Mouse (Mus musculus): ENCODE measurements around the gene Atp1b1. TPM values are rescaled to one million over a fixed set of nuclear protein-coding genes. Genes with fewer than 3 reads are reported as not detected.

Gene Atp1b1
- polyA plus RNA-seq, 1 experiment from 2014 or later: 102 TPM

DNA sequence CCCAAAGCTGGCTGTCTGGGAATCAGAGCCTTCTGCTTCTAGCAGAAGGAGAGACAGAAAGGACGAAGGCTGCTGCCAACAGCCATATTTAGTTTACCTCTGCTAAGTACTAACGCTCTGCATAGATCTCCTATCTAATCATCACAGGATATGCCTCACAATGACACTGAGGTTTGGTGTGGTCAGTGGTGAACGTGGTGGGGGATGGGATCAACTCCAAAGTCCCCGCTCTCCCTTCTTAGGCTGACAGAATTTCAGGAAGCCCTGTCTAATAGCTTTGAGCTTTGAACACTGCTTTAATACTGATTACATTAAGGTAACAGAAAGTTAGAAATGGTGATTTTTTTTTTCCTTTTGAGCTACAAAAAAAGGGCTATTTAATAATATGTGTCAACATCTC, 7.9 kb downstream of the Atp1b1 start:
- H3K9ac ChIP-seq (replicated peaks): no peak overlapping the region
- H3K4me2 ChIP-seq (replicated peaks): no peak overlapping the region
- no peak for ATAC-seq (replicated peaks)
- H3K4me1 ChIP-seq: peaks cover 15% of the 10 kb centered on the region
- H3K36me3 ChIP-seq: peaks cover 24% of the 10 kb centered on the region
- no peaks in the 10 kb centered on the region for H3K9me3 ChIP-seq
- no peaks in the 10 kb centered on the region for H3K27me3 ChIP-seq
- no peak overlapping the region for H3K27ac ChIP-seq (replicated peaks)
- H3K4me3 ChIP-seq: no peak overlapping the region
- 85% methylated on average over 4 of the region's 4 CpGs for WGBS

DNA sequence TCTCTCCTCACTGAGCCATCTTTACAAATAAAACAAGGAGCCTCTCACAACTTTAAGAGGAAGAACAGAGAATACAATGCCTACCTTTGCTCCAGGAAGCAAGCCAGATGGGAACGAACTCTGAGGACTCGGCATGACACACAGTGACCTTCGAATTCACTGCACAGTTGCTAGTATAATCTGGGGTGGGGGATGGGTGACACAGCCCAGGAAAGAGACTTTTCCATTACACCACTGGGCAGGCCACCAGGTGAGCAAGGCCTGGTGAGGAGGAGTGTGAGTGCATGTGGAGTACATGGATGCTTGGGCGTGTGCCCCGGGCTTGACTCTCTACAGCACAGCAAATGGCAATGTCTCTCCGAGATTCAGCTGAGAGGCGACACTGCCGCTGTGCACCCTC, 8.5 kb downstream of the Atp1b1 start:
- H3K9me3 ChIP-seq: no peaks in the 10 kb centered on the region
- no peaks in the 10 kb centered on the region for H3K27me3 ChIP-seq
- 91% methylated on average over 8 of the region's 8 CpGs for WGBS
- H3K4me3 ChIP-seq: no peak overlapping the region
- H3K27ac ChIP-seq (replicated peaks): no peak overlapping the region
- no peak overlapping the region for H3K9ac ChIP-seq (replicated peaks)
- no peak overlapping the region for H3K4me2 ChIP-seq (replicated peaks)
- no peak for ATAC-seq (replicated peaks)
- peaks cover 9% of the 10 kb centered on the region for H3K4me1 ChIP-seq
- H3K36me3 ChIP-seq: peaks cover 26% of the 10 kb centered on the region

DNA sequence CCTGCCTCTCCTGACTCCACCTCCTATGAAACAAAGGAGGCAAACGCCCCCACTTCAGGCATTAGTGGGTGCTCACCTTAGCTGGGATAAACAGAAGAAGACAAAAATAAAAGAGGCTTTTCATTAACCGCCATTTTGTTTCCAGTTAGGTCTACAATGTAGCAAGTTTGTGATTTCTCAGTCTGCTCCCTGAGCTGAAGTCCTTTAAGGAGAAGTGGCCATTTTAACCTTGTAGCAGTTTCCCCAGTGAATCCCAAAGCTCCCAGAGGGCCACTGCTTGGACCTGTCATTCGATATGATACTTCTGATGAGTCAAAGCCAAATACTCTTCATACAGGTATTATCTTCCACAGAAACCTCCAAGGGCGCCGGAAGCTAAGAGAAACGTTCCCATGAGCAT, 10.6 kb downstream of the Atp1b1 start:
- no peak overlapping the region for H3K27ac ChIP-seq (replicated peaks)
- H3K4me2 ChIP-seq (replicated peaks): no peak overlapping the region
- ATAC-seq (replicated peaks): no peak
- no peaks in the 10 kb centered on the region for H3K9me3 ChIP-seq
- no peaks in the 10 kb centered on the region for H3K4me1 ChIP-seq
- H3K27me3 ChIP-seq: no peaks in the 10 kb centered on the region
- H3K9ac ChIP-seq (replicated peaks): no peak overlapping the region
- peaks cover 42% of the 10 kb centered on the region for H3K36me3 ChIP-seq
- no peak overlapping the region for H3K4me3 ChIP-seq
- WGBS: 90% methylated on average over 6 of the region's 6 CpGs

DNA sequence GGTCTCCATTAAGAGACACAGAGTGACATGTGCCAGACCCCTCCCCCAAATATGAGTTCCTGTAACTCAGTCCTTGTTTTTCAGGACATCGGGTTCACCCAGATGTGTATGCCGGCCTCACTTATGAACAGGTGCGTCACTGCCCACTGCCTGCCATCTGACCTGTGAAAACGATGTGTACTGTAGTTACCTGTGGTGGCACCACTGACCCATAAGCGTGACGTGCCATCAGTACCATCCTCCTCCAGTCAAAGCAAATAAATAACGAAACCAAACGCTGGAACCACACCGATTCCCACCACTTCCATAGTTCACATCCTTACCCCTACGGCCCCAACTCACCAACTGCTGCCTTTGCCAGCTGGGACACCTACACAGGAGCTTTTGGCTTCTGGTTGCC, 11.6 kb downstream of the Atp1b1 start:
- no peak overlapping the region for H3K4me3 ChIP-seq
- ATAC-seq (replicated peaks): no peak
- no peaks in the 10 kb centered on the region for H3K27me3 ChIP-seq
- H3K27ac ChIP-seq (replicated peaks): no peak overlapping the region
- 98% methylated on average over 10 of the region's 10 CpGs for WGBS
- no peaks in the 10 kb centered on the region for H3K9me3 ChIP-seq
- H3K9ac ChIP-seq (replicated peaks): no peak overlapping the region
- no peaks in the 10 kb centered on the region for H3K4me1 ChIP-seq
- peaks cover 44% of the 10 kb centered on the region for H3K36me3 ChIP-seq
- no peak overlapping the region for H3K4me2 ChIP-seq (replicated peaks)

DNA sequence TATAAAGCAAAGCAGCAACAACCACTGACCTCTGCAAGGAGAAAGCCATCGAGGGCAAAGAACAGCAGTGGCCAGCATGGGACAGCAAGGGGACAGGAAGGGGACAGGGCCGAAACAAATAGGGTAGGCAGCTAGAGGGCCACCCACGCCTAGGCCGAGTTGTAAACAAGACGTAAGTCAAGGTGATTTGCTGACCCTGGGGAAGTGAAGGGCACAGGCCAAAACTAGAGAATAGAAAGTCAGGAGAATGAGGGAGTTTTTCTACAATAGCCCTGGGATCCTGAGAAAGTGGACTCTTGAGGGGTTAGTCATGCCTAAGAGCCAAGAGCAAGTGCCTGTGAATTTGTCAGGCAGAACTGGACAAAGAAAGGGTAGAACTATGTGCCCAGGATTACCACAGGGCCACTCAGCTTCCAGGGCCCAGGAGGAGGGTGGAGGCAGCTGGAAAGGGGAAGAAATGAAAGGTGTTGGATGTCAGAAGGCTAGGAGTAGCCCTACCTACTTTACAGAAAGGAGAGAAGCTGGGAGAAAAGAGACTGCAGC, 12.5 kb downstream of the Atp1b1 start:
- H3K4me2 ChIP-seq (replicated peaks): no peak overlapping the region
- no peaks in the 10 kb centered on the region for H3K27me3 ChIP-seq
- ATAC-seq (replicated peaks): no peak
- no peak overlapping the region for H3K27ac ChIP-seq (replicated peaks)
- H3K4me1 ChIP-seq: no peaks in the 10 kb centered on the region
- 89% methylated on average over 5 of the region's 5 CpGs for WGBS
- no peaks in the 10 kb centered on the region for H3K9me3 ChIP-seq
- no peak overlapping the region for H3K9ac ChIP-seq (replicated peaks)
- H3K36me3 ChIP-seq: peaks cover 48% of the 10 kb centered on the region
- H3K4me3 ChIP-seq: no peak overlapping the region

DNA sequence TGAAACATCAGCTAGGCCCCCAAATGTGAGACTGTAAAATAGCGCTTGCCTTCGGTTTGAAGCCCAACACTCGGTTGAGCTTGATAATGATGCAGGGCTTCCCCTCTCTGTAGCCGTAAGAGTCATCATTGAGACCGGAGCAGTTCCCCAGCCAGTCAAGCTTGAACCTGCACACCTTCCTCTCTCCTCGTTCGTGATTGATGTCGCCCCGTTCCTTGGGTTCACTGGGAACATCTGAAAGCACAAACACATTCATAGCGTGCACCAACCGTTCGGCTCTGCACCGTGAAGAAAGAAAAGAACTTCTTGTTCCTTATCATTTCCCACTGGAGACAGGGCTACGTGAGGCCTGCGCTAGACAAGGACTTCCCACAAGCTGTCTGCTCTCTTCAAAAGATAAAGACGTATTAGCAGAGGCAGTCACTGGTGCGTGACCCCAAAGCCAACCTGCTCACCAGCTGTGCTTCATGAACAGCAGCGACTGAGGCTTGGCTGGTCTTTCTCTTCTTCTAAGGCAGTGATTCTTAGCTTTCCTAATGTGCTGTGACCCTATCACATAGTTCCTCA, 16.7 kb downstream of the Atp1b1 start:
- Histone ChIP-seq H3K4me2 (replicated peaks) (no peak overlapping the region), H3K4me1 (no peaks in the 10 kb centered on the region), H3K36me3 (peaks cover 69% of the 10 kb centered on the region), H3K4me3 (no peak overlapping the region), H3K27me3 (no peaks in the 10 kb centered on the region), H3K9me3 (no peaks in the 10 kb centered on the region), H3K9ac (replicated peaks) (no peak overlapping the region), H3K27ac (replicated peaks) (no peak overlapping the region)
- ATAC-seq (replicated peaks): no peak
- 77% methylated on average over 18 of the region's 18 CpGs for WGBS

DNA sequence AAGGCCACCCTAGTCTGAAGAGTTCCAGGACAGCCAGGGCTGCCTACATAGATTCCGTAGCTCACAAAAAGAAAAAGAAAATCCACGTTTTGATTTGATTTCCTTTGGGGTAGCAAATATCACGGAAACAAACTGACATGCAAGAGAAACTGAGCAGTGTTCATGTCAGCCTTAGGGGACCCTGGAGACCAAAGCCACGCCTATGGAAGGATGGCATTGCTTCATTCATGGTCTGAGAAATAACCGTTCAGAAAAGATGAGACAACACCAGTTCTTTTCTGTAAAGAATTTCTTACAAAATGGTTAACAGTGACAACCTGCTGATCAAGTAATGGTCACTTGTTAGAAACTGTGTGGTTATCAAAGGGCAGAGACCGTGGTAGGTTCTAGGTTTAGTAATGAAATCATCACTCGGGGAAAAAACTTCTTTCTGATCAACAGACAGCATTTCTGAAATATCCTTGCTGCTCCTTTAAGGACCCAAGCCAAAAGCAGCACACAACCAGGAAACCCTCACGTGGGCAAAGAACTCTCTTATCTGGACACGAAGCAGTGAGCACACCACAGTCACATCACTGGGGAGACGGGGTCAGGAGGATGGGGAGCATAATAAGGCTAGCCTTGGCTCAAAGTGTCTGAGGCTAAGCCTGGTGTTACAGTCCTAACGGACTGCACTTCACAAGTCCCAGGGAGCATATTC, 17.3 kb downstream of the Atp1b1 start:
- Histone ChIP-seq H3K27me3 (no peaks in the 10 kb centered on the region), H3K4me1 (no peaks in the 10 kb centered on the region), H3K9ac (replicated peaks) (no peak overlapping the region), H3K27ac (replicated peaks) (no peak overlapping the region), H3K4me2 (replicated peaks) (no peak overlapping the region), H3K4me3 (no peak overlapping the region), H3K36me3 (peaks cover 73% of the 10 kb centered on the region), H3K9me3 (no peaks in the 10 kb centered on the region)
- no peak for ATAC-seq (replicated peaks)
- WGBS: 91% methylated on average over 11 of the region's 11 CpGs

DNA sequence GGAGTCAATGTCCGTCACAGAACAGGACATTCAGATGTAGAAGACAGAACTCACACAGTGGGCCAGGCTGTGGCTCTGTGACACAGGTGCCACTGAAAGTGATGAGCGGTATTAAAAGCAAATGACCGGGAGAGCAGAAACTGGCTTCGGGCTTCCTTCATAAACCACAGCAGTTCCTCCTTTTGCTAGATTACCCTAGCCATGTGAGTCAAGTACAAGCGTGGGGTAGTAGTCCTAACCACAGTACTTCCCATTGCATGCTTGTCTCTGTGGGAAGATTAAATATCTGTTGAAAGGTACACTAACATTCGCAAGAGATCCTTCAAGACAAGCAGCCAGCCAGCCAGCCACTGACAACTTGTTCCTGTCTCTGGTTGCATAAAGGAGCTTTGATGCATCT, 17.9 kb downstream of the Atp1b1 start:
- no peak overlapping the region for H3K4me3 ChIP-seq
- ATAC-seq (replicated peaks): no peak
- no peak overlapping the region for H3K27ac ChIP-seq (replicated peaks)
- H3K4me1 ChIP-seq: no peaks in the 10 kb centered on the region
- no peaks in the 10 kb centered on the region for H3K9me3 ChIP-seq
- H3K27me3 ChIP-seq: no peaks in the 10 kb centered on the region
- H3K4me2 ChIP-seq (replicated peaks): no peak overlapping the region
- H3K36me3 ChIP-seq: peaks cover 80% of the 10 kb centered on the region
- 94% methylated on average over 6 of the region's 6 CpGs for WGBS
- no peak overlapping the region for H3K9ac ChIP-seq (replicated peaks)

DNA sequence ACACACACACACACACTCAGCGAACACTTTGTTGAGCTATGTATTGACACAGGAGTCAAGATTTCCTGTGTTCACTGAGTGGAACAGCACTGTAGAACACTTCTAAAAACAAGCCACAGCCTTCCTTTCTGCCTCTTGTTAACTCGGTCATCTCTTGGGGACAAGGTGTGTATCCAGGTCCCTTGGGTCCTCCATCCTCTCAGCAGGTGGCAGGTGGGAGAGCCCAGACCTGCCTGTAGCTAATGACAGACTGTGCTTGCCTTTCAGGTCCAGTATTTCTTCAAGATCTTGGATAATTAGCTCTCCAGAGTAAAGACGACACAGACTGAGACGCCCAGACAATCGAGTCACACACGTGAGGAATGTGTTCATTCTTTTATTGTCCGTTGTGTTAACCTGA, 21.4 kb downstream of the Atp1b1 start:
- H3K27ac ChIP-seq (replicated peaks): no peak overlapping the region
- H3K36me3 ChIP-seq: peaks cover 53% of the 10 kb centered on the region

DNA sequence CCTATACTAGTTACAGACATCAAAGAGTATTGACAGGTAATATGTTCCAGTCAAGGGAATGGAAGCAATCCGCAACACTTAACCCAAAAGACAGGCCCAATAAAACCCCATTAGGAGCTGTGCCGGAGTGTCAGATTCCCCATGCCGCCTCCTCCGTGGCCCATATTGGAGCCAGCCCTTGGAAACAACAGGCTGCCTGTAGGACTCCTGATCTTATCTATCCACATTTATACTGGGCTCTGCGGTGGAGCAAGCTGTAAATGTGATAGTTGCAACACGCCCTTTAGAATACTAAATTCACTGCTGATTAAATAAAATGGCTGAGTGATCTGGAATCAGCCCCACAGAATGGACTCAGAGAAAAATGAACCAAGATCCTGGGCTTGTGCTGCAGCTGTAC, 24.1 kb downstream of the Atp1b1 start:
- 94% methylated on average over 6 of the region's 6 CpGs for WGBS
- Histone ChIP-seq H3K36me3 (peaks cover 33% of the 10 kb centered on the region), H3K9me3 (no peaks in the 10 kb centered on the region), H3K27ac (replicated peaks) (no peak overlapping the region), H3K4me2 (replicated peaks) (no peak overlapping the region), H3K4me1 (no peaks in the 10 kb centered on the region), H3K9ac (replicated peaks) (no peak overlapping the region), H3K4me3 (no peak overlapping the region), H3K27me3 (no peaks in the 10 kb centered on the region)
- ATAC-seq (replicated peaks): no peak

More for the DNA sequence above, 21.4 kb downstream of the Atp1b1 start:
- no peaks in the 10 kb centered on the region for H3K27me3 ChIP-seq
- H3K9me3 ChIP-seq: no peaks in the 10 kb centered on the region
- no peak overlapping the region for H3K9ac ChIP-seq (replicated peaks)
- no peak overlapping the region for H3K4me3 ChIP-seq
- no peak for ATAC-seq (replicated peaks)
- WGBS: 84% methylated on average over 7 of the region's 7 CpGs
- no peak overlapping the region for H3K4me2 ChIP-seq (replicated peaks)
- H3K4me1 ChIP-seq: no peaks in the 10 kb centered on the region

DNA sequence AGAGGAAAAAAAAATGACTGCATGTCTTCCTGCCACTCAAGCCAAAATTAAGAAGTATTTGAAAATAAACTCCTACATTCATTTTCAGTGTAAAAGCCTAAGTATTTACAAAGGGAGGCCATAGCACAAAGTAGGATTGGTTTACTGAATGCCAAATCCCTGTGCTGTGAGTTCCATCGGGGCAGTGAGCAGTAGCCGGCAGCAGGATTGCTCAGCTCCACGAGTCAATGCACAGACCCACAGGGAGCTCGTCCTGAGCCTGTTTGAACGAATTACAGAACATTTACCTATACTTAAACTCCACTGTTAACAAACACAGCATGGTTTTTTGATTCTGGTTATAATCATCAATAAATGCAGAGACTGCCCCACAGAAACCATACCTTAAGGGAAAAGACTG, 25.5 kb downstream of the Atp1b1 start:
- 91% methylated on average over 5 of the region's 5 CpGs for WGBS

DNA sequence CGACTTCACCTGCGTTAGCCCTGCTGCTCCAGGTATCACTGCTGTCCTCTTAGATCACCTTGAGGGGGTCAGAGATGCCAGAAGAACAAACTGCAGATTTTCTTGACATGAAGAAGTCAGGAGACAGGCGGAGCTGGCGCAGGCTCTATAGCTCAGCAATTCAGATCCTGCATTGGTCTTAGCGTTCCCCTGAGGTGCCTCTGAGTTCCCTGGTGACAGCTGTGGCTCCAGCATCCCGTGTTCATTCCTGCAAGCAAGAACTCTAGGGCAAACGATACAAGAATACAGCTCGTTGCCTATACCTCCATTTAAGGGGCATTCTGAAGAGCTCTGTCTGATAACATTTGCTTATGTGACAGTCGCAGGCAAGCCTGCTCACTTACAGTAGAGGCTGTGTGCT, 29.5 kb downstream of the Atp1b1 start:
- Histone ChIP-seq H3K36me3 (no peaks in the 10 kb centered on the region), H3K27ac (replicated peaks) (no peak overlapping the region), H3K4me1 (no peaks in the 10 kb centered on the region), H3K4me2 (replicated peaks) (no peak overlapping the region), H3K9ac (replicated peaks) (no peak overlapping the region), H3K9me3 (no peaks in the 10 kb centered on the region), H3K4me3 (no peak overlapping the region), H3K27me3 (no peaks in the 10 kb centered on the region)
- WGBS: 89% methylated on average over 9 of the region's 9 CpGs
- no peak for ATAC-seq (replicated peaks)

More for the DNA sequence above, 25.5 kb downstream of the Atp1b1 start:
- peaks cover 21% of the 10 kb centered on the region; the same call in 1 of the 2 replicates for H3K36me3 ChIP-seq
- H3K4me1 ChIP-seq: no peaks in the 10 kb centered on the region
- no peaks in the 10 kb centered on the region for H3K27me3 ChIP-seq
- no peak overlapping the region for H3K27ac ChIP-seq (replicated peaks)
- H3K9me3 ChIP-seq: no peaks in the 10 kb centered on the region
- no peak for ATAC-seq (replicated peaks)
- no peak overlapping the region for H3K4me2 ChIP-seq (replicated peaks)
- no peak overlapping the region for H3K4me3 ChIP-seq
- H3K9ac ChIP-seq (replicated peaks): no peak overlapping the region

DNA sequence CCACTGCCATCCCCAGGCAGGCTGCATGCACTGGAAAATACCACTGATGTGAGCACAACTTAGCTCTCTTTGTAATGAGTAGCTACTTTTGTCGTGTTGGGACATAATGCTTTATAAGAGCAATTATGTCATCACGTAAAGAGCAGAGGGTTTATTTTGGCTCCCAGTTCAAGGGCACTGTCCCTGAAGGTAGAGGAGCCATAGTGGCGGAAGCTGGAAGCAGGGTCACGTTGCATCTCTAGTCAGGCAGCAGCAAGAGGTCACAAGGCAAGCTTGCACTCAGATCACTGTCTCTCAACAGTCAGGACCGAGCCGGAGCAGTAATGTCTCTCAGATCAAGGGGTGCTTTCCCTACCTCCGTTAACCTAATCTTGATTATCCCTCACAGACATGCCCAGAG, 30.4 kb downstream of the Atp1b1 start:
- H3K36me3 ChIP-seq: no peaks in the 10 kb centered on the region
- WGBS: 81% methylated on average over 7 of the region's 7 CpGs
- no peak overlapping the region for H3K4me2 ChIP-seq (replicated peaks)
- no peaks in the 10 kb centered on the region for H3K4me1 ChIP-seq
- no peak overlapping the region for H3K9ac ChIP-seq (replicated peaks)
- H3K9me3 ChIP-seq: no peaks in the 10 kb centered on the region
- H3K4me3 ChIP-seq: no peak overlapping the region
- no peak overlapping the region for H3K27ac ChIP-seq (replicated peaks)
- no peak for ATAC-seq (replicated peaks)
- no peaks in the 10 kb centered on the region for H3K27me3 ChIP-seq
